Mouse (Mus musculus) cerebellum, postnatal 36 days (tissue): ENCODE results near the gene Ahcyl2.
A peak's percentile ranks its signal among the peaks of the same experiment; 100 is the strongest.

Experiments used
- DNase-seq, 2 experiments: peaks; one replicate each; pipeline ENCODE4 v3.0.0; 2021 to 2022; ENCODE audit warnings: mixed read lengths in 2 of 2

The Ahcyl2 gene

GRCm38 (mm10) chr6:29853900-29854390, 86.1 kb downstream of the Ahcyl2 start:
- peak; percentile 33 to 49 for DNase-seq

DNA sequence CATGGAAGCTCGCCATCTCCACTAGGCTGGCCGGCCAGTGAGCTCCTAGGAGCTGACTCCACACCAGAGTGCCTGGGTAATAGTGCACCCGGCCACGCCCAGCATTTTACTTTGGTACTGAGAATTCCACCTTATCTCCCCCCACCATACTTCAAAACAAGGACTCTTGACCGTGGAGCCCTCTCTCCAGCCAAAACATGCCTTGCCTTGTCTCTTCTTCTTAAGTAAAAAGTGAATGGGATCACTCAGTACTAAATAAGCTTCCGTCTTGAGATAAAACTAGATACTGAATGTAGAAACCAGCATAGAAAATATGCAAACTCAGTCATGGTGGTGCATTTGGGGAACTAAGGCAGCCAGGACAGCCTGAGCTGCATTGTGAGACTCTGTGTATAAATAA, 90.8 kb downstream of the Ahcyl2 start:
- DNase-seq, result no peak

DNA sequence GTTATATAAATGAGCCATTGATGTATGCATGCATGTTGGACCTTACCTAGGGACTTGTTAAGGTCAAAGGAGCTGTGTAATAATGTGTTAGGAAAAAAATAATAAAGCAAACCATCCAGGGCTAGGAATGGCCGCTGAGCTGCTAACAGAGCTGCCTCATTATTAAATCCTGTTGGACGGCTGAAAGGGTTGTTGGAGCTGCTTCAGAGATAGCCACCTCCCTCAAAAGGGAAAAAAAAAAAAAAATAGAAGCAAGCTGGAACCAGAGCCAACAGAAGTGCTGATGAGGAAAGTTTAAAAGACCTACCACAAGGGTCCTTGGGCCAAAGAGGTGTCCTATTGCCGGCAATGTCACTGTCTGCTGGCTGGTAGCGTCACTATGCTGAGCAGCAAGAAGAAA, 91.5 kb downstream of the Ahcyl2 start:
- no peak for DNase-seq

GRCm38 (mm10) chr6:29860238-29860637, 92.4 kb downstream of the Ahcyl2 start:
- no peak for DNase-seq

- DNase-seq, result no peak
Observed at GRCm38 (mm10) chr6:29864926-29865325, 97.1 kb downstream of the Ahcyl2 start.

GRCm38 (mm10) chr6:29866935-29867724, 99.3 kb downstream of the Ahcyl2 start:
- DNase-seq, result no peak

GRCm38 (mm10) chr6:29868341-29868895, 100.6 kb downstream of the Ahcyl2 start:
- DNase-seq, result no peak

- no peak for DNase-seq
Observed at GRCm38 (mm10) chr6:29873654-29874053, 105.8 kb downstream of the Ahcyl2 start.

GRCm38 (mm10) chr6:29875576-29875975, 107.8 kb downstream of the Ahcyl2 start:
- DNase-seq, result no peak

GRCm38 (mm10) chr6:29876782-29877181, 109.0 kb downstream of the Ahcyl2 start:
- no peak for DNase-seq

- no peak for DNase-seq
Observed at GRCm38 (mm10) chr6:29879579-29879978, 111.8 kb downstream of the Ahcyl2 start.

- DNase-seq, result no peak
Observed at GRCm38 (mm10) chr6:29880796-29881195, 113.0 kb downstream of the Ahcyl2 start.

DNA sequence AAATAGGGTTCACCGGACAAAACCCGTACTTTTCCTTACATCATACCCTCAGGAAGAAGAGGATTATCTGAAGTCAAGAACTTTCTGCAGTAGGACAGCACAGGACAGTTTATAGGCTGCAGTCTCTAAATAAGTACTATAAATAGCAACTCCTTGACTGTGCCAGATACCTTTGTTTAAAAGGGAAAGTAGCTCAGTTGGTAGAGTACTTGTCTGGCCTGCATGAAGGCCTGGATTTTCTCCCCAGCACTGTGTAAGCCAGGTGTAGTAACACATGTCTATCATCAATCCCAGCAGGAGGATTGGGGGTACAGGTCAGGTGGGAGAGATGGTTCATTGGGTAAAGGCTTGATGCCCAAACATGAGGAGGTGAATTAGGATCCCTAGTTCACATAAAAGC, 114.1 kb downstream of the Ahcyl2 start:
- DNase-seq, result no peak

GRCm38 (mm10) chr6:29882870-29883269, 115.1 kb downstream of the Ahcyl2 start:
- DNase-seq, result no peak

- DNase-seq, result no peak
Observed at GRCm38 (mm10) chr6:29891151-29891550, 123.3 kb downstream of the Ahcyl2 start.

GRCm38 (mm10) chr6:29896976-29897375, 129.2 kb downstream of the Ahcyl2 start:
- DNase-seq, result no peak

DNA sequence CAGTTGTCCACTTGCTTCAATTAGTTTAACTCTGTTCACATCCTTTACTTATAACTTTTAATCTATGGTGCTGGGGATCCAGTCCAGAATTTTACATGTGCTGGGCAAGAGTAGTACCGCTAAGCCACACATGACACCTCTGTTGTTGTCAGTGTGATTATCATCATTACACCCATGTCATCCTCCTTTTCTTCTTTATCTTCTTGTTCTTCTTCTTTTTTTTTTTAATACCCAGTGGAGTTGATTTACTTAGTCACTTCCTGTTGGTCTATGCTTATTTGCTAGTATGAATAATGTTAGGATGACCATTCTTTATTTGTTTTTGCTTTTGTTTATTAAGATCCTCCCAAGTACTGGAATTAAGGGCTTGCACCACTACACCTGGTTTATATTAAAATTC, 133.6 kb downstream of the Ahcyl2 start:
- DNase-seq, result no peak

- DNase-seq, result no peak
Observed at GRCm38 (mm10) chr6:29902256-29902655, 134.4 kb downstream of the Ahcyl2 start.

- no peak for DNase-seq
Observed at GRCm38 (mm10) chr6:29903343-29903914, 135.6 kb downstream of the Ahcyl2 start.

GRCm38 (mm10) chr6:29904281-29904680, 136.5 kb downstream of the Ahcyl2 start:
- no peak for DNase-seq

DNA sequence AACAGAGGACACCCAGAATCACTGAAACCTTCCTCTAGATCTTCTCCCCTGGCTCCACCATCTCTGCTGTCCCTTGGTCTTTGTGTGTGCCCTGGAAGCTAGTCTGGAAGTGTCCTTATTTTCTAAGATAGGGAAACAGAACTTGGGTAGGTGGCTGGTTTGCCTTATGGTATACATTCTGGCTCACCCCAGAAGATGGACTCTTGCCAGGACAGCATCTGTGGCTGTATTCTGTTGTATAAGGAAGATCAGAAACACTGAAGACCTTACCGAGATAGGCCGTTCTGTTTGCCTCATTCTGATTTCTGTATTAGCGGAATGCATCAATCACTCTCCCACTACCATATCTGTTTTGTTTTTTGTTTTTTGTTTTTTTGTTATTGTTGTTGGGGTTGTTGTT, 142.8 kb downstream of the Ahcyl2 start:
- no peak for DNase-seq

GRCm38 (mm10) chr6:29913673-29914072, 145.9 kb downstream of the Ahcyl2 start:
- DNase-seq, result no peak

DNA sequence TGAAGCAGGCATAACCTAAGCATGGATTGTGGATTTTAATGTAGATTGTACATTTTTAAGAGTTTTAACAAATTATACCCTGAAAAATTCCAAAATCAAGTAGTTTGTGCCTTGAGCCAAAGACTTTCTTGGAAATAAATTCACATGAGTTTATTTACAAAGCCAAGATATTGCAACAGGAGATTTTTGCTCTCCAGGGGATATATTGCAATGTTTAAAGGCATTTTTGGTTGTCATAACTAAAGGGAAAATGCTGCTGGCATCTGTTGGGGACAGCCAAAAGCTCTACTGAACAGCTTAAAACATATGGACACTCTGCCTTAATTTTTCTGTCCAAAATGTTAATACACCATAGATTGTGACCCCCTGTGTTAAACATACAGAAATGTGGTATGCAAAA, 146.3 kb downstream of the Ahcyl2 start:
- DNase-seq, result no peak

GRCm38 (mm10) chr6:29915836-29916235, 148.0 kb downstream of the Ahcyl2 start:
- DNase-seq, result no peak
